Mouse (Mus musculus) lung, adult 18-20 months (tissue): ENCODE measurements around the gene H2afy.
"Not testable (repeated sequence)": the region's sequence is repeated elsewhere in the genome, so short reads cannot be mapped to it uniquely, and the experiment has no call there.

Experiments used
- DNase-seq, 2 experiments: peaks; one replicate each; pipeline ENCODE4 v3.0.0; 2022; ENCODE audit warnings: mixed read lengths in 2 of 2

The H2afy gene

DNA sequence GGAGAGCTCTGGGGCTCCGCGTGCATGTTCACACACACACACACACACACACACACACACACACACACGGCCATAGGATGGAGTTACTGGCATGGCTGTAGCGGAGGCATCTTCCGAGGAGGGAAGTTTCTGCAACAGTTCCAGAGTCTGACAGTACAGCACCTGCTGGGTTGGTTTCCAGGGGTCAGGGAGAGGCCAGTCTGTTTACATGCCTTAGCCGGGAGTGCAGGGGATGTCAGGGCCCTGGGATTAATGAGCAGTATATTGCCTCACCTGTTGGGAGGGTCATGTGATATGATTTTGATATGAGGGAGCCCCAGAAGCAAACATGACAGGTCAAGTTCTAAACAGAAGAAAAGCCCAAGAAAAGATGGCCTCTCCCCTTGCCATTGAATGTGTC lies 66.5 kb downstream of the H2afy start:
- no peak for DNase-seq

DNA sequence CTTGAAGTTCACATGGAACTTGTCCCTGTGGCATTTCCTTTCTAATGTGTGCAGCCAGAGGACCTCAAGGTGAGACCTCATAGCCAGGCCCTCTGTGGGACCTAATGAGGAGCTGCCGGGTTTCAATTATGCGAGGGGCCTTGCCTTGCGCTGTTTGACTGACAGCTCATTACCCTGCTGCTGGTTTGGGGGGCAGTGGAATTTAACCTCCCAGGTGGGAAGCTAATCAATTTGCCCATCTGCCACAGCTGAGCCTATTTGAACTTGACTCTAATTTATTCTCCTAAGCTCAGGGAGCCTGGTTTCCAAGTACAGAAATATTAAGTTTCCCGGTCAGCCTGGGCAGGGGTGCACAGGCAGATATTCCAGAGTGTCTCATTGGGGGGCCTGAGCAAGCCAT lies 67.6 kb downstream of the H2afy start:
- DNase-seq = no peak

DNA sequence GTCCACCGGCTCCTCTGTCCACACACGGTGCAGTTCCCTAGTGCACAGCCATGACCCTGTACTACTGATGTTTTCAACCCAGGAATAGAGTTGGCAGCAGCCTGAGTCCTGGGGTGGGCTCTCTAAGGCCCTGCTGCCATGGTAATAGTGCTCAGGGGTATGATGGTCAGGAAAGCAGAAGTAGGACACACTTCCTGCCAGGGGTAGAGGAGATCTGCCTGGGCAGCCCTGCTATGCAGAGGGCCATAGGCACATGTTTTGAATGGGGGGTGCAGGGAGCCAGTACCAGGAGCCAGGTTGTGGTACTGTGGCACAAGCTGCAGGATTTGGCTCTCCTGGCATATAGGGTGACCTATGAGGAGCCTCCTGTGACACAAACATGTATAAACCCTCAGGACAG lies 69.3 kb downstream of the H2afy start:
- no peak for DNase-seq

DNA sequence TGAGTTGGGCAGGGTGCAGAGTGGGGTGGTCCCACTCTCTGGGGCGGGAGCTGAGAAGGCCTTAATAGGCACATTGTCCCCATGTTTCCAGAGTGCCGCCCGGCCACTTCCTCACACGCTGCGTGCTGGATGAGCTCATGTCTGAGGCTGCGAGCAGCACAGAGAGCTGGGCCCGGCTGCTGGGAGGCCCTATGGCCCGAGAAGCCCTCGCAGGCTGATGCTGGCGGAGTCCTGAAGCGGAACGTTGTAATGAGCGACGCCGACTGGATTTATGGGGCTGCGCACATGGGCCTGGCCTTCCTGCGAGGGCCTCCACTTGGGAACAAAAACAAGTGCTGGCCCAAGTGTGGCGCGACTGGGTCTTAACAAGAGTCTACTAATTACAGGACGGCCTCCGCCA lies 70.0 kb downstream of the H2afy start:
- no peak for DNase-seq

DNA sequence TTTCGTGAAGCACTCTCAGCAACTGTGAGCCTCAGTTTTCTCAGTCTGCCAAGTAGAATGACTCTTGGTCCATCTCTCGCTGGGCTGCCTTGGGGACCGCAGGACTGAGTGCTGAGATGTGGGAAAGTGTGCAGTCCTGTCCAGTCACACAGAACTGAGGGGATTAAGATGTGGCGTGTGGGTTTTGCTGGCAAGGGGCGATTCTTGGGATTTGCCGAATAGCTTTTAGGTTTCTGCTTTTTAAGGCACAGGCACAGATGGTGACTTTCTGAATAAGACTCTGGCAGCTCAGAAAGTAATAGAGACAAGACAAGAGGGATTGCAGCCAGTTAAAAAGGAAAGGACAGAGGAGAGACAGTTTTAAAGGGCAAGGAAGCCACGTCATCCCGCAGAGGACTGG lies 78.4 kb downstream of the H2afy start:
- DNase-seq = no peak

DNA sequence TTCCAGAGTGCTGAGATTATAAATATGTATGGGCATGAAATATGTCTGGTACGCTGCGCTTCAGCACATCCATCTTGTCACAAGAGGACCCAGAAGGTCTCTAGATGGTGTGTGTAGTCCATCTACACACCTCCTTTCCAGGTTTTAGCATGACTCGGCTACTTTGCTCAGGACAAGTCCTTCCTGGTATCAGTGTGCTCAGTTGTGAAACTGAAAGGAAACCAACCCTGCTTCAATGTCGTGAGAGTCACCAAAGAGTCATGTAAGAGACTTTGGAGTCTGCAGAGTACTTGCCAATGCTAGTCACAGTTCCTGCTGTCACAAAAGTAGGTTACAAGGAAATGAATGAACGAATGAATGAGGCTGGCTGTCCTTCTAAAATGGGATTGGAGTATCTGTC lies 80.4 kb downstream of the H2afy start:
- no peak for DNase-seq

DNA sequence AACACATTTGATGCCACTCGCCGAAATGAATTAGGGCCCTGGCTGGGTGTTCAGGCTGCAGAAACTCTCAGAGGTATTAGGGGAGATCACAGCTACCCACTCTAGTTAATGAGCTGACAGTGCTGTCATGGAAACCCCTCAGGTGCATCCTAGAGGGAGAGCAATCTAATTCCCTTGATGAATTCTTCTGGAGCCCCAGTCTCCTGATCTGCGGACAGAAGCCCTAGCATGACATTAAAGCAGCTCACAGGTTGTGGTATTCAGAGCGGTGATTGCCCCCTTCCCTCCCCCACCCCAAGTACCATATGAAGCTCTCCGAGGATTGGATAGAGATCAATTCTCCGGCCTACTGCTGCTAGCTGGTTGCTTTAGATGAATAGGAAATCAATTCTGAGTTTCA lies 82.1 kb downstream of the H2afy start:
- no peak for DNase-seq

DNA sequence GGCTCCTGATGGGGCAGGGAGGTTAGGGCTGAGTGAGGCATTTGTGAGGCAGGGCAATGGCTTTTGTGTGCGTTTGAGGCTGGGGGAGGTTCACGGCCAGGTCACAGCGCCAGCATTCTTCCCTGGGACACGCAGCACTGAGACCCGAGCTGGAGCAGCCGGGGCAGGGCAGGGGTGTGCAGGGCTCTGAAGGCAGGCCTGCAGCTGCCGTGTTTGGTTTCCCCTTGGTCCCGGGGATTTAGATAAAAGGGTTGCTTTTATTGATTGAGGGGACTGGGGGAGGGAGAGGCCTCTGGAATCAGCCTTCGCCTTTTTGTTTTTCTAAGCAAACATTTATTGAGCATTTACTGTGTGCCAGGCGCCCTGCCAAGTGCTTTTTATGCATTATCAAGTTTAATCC lies 83.4 kb downstream of the H2afy start:
- no peak for DNase-seq

DNA sequence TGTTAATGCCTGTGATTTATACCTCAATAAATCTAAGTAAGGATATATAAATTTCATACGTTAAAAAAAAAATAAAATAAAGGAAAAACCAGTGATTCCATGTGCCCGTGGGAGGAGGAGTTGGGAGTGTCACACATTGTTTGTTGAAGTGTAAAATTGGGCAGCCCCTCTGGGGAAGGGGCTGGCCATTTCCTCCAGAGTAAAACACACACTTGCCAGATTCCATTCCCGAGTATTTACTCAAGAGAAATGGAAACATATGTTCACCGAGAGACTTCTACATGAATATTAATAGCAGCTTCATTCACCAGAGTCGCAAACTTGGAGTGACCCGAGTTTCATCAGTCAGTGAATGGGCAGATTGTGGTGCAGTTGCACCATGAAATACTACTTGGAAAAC lies 85.9 kb downstream of the H2afy start:
- no peak for DNase-seq

DNA sequence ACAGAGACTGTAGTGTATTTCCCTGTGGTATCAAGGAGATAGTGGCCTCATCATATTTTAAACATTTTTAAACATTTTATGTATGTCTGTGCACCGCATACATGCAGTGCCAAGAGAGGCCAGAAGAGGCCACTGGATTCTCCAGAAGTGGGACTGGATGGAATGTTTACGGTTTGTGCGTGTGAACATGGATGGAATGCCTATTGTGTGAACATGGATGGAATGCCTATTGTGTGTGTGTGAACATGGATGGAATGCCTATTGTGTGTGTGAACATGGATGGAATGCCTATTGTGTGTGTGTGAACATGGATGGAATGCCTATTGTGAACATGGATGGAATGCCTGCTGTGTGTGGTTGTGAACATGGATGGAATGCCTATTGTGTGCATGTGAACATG lies 93.9 kb downstream of the H2afy start:
- no peak for DNase-seq

DNA sequence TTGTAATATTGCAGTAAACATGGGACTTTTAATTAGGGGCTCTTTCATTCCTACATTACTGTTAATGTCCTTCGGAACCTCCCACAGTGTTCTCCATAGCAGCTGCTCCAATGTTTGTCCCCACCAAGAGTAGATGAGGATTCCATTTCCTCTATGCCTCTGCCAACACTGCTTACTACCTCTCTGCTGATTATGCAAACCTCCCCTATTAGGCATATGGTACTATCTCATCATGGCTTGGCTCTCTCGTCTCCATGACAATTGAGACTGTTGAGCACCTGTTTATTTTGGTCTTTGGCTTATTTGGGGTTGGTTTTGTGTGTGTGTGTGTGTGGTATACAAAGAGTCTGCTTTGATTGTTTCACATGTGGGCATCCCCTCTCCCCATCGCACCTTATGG lies 95.5 kb downstream of the H2afy start:
- DNase-seq = no peak

DNA sequence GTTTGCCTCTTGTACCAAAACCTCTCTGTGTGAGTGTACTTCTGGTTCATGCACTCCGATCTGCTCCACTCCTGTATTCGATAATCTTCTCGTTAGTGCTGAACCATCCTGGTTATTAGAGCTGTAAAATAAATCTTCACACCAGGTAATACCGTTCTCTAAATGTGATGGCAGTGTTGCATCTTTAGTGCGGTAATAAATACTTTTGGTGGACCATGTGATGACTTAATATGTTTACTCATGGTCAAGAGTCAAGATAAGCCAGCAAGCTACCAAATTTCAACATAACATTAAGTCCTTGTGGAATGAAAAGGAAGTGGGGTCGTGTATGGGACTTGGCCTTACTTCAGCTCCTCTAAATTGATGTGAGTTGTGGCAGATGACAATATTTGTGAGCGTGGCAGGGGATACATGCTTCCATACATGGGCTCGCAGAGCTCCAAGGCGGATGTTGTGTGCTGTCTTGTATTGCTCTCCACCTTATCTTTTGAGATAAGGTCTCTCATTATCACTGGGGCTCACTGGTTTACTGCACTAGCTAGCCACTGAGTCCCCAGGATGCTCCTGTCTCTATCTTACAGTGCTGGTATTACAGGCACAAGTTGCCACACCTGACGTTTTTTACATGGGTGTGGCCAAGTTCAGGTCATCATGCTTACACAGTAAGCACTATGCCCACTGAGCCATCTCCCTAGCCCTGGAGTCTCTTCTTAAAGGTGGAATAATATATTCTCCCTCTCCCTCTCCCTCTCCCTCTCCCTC lies 96.4 kb downstream of the H2afy start:
- peak in 1 of 2 experiments; percentile 6 for DNase-seq

DNA sequence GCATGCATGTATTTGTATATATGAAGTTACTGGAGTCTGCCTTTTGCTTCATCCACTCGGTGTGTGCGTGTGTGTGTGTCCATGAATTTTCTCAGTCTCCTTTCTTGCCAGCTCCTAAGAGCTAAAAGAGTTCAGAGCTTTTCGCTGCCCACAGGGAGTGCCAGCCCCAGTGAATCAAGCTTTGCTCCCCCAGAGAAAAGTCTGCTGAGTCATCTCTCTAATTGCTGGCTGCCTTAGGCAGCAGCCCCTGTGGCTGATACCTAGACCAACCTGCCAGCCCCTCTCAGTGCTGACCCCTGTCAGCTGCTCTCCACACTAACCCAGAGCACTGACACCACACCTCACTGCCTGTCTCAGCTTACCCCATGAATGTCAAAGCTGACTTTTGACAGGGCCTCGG lies 107.2 kb downstream of the H2afy start:
- DNase-seq = no peak

DNA sequence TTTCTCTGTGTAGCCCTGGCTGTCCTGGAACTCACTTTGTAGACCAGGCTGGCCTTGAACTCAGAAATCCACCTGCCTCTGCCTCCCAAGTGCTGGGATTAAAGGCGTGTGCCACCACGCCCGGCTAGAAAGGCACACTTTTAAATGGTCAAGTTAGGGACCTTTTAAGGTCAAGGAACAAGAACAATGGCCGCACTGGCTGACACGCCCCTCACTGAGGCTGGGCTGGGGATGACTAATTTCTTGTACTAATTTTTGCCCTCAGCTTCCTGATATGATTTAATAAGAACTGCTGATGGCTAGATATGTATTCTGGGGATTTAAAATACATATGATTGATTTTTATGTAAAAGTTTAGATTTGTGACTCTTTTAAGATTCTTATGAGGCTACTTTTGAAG lies 108.2 kb downstream of the H2afy start:
- DNase-seq = not testable (repeated sequence)

DNA sequence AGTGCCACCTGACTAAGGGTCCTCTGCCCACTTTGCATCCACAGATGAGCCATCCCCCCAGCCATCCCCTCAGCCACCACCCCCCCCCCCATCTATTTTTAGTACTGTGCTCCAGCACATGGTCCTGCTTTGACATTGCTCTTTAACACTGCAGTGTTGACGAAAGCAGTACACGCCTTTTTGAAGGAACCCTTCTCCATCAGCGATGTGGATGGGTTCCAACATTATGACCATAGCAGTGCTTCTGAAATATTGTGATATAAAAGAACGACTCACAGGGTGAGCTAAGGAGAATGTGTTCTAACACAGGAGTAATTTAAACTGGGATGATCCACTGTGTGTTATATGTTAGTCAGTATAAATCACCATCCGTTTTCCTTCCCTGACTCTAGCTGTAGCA lies 109.5 kb downstream of the H2afy start:
- DNase-seq = no peak

DNA sequence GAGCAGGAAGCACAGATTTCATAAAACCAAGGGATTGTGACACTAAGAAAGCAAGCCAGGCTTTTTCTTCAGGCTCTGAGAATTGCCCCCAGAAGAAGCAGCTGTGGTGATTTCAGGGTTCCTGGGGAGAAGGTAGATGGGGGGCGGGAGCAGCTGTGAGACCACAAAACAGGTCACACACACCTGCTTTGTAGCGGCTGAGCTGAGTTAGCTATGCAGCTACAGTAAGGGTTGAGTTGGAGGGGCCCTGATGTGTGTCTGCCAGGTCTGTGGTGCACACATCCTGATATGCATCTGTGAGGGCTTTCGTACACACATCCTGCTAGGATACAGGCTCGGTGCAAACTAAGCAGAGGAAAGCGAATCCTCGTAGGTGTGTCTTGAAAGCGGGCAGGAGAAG lies 110.1 kb downstream of the H2afy start:
- no peak for DNase-seq

DNA sequence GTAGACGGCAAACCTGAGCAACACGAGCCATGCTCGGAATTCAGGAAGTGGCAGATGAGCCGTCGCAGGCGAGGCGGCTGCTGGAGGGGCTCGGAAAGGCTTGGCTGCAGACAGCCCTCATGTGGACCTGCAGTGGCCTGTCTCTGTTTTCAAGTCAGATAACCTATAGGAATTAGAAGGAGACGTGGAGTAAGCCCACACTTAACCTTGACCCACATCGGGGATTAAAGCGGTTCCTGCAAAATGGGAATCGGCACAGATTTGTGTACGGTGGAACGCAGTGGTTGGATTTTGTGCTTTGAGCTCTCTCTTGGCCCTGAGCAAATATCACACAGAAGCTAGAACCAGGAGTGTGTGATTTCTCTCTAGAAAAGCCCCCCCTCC lies 111.1 kb downstream of the H2afy start:
- DNase-seq = no peak

DNA sequence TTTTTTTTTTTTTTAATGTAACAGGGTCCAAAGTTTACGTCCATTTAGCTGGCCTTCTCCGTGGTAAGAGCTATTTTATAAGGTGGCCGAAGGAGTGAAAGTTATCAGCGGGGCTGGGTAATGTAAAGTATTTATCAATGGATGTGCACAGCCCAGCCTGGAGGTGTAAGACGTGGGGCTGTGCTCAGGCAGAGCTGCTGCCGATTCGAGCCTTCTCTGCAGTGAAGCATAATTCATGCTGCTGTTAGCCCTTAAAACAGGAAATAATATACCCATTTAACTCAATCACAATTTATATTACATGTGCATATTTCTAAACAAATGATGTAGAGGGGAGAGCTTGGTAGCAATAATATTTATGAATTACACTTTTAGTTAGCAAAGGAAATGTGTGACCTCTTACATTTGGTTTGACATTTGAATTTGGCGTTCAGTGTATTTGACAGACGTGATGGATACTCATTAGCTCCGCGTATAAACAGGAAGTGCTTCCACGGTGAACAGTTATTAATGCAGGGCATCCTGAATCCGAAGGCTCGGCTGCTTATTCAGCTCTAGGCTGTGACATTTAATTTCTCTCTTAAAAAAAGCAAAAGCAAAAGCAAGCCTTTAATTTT lies 111.6 kb downstream of the H2afy start:
- no peak for DNase-seq
